Mouse (Mus musculus): Measurements from ENCODE around the gene Tssk3.
"Not testable (repeated sequence)": the region's sequence is repeated elsewhere in the genome, so short reads cannot be mapped to it uniquely, and the experiment has no call there.

Gene Tssk3

DNA sequence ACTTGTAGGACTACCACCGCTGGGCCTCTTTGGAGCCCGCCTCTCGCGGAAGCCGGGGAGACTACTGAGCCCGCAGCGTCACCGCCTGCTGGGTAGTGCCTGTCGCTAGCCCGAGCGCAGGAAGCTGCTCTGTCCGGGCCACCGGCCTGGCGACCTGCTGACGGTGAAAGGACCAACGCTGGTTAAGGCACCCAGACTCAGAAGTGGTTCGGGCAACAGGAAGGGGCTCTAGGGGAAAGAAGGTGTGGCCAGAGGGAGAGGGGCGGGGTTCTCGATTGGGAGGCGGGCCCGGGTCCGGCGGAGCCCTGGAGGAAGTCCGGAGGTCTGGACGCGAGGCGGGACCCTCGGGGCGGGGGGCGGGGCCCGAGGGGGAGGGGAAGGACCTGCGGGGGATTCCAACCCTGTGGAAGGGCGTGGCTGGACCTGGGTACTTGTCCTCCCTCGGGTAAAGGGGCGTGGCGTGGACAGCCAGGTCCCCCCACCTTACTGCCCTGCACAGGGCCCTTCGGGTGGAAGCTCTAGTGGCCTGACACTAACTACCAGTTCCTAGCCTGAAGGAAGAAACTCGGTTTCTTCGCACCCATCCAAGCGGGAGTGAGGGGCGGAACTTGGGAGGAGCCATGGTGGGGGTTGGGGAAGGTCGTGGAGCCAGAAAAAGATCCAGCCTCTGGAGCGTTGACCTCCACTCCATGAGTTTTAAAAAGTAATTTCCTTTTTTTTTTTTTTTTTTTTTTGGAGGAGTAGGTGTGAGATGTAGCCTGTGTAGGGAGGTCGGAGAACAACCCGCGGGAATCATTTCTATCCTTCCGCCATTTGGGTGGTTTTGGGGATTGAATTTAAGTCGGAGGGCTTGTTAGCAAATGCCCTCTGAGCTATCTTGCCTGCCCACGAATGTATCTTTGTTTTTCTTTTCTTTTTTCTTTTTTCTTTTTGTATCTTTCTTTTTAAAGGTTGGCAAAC lies 10.1 kb upstream of the Tssk3 start:
- peak; percentile 92 for DNase-seq

DNA sequence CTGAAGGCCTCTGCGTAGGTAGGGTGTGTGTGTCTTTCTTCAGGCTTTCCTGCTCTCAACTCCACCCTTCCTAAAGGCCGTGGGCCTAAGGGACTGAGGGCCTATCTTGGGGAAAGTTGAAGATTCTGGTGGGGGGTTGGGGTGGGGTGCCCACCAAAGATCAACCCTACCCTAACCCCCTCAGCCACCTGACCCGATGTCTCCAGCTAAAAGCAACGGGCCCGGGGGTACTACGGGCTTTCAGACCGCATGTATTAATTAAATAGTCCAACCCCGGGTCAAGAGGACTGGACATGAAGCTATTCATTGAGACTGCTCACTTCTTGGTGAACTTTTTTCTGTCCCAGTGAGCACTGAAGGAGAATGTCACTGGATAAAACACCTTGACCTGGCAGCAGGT lies 9.2 kb upstream of the Tssk3 start:
- no peak for DNase-seq

DNA sequence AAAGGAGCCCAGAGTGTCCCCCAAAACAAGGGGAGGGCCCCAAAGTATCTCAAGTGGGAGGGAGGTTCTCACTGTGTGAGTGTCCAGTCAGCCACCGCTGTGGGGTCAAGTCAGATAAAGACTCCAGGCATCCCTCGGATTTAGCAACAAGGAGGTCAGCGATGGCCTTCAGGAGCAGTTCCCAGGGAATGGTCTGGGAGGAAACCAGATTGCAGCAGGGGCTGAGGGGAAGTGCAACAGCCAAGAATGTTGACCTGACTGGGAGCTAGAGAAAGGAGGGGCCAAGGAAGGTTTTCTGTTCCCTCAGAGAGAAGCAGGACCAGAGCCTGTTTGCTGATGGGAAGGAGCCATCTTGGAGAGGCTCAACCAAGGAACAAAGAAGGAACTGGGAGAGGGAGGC lies 8.1 kb upstream of the Tssk3 start:
- no peak for DNase-seq

DNA sequence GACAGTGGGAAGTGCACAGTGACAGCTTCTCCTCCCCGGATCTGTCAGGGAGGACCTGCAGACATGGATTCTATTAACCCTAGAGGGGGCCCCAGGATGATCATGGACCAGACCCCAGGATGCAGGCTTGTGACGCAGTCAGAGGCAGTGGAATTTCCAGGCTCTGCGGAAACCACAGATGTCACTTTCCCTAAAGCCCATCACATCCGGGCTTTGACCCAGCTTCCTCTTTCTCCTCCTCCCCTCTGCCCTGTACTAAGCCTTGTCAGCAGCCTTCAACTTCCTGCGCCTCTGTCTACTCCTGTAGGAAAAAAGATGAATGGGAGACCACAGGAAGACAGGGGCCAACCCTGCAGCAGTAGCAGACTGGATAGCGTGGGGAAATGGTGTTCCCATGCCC lies 5.8 kb upstream of the Tssk3 start:
- DNase-seq, result peak; percentile 31

DNA sequence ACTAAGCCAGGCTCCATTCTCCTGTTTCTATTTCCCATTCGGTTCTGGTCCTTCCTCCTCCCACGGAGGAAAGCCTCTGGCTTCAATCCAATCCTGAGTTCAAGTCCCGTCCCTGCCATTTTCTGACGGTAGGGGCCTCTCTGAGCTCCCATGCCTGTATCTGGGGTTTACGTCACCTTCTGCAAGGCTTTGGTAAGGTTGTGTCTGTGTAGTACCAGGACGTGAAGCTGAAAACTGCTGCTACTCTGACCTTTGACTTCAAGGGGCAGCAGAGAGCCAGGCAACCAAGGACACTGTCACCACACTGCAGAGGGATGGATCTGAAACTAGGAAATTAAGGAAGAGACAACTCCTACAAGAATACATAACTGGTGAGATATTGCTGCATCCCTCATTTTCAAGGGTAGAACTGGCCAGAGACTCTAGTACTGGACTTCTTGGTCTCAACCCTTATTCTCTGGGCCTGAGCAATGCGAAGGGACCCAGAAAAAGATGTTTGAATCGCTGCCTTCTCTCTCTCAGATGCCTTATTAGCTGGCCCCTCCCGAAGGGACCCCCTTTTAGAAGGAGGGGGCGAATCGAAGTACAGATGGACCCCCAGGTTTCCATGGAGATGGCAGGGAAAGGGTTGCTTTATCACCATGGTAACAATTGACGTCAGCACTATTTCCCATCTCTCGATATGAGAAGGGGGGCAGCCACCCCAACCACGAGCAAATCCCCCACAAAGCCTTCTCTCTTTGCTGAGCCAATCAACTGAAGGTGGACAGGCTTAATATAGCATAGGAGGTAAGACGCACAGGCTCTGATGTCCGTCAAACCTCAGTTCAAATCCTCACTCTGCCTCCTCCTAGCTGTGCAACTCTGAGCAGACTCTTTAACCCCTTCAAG lies 5.1 kb upstream of the Tssk3 start:
- no peak for DNase-seq

DNA sequence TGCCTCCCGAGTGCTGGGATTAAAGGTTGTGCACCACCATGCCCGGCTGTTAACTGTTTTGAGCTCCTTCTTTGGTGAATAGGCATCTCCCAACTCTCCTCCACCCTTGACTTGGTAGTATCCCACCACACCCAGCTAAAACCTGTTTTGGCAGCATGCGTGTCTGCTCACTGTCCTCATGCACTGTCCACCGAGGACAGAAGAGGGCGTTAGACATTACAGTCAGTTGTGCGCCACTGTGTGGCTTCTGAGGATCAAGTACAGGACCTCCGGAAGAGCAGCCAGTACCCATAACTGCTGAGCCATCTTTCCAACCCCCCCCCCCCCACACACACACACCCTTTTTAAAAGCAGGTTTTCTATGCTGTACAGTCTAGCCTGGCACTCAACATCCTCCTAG lies 3.9 kb upstream of the Tssk3 start:
- no peak for DNase-seq

DNA sequence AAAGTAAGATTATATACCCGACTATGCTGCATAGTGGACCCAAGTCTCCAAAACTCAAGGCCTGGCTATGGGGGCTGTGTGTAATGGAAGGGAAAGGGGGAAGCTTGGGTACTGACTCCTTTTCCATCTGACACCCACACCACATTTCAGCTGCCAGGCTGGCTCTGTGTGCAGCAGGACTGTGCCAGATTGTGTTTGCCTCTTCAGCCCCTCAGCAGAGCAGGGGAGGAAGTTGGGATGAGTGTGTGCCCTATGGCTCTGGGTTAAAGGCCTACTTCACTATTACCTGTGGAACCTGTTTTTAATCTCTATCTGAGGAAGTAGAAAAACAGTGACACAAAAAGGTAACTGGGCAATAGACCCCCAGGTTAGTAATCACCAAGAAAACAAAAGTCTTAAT lies 9.7 kb downstream of the Tssk3 start:
- no peak for DNase-seq

DNA sequence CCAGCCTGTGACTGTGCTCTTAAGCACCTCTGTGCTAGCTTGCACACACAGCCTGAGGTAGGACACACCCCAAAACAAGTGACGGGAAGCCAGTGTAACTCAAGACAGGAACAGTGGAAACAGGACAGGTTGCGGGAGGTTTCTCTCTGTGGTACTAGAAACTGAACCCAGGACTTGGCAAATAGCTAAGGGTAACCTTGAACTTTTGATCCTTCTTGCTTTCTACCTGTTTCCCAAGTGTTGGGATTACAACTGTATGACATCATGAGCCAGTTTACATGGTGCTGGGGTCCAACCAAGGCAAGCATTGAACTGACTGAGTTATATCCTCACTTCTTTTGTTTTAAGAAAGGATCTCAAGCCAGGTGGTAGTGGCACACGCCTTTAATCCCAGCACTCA lies 11.0 kb downstream of the Tssk3 start:
- DNase-seq, result no peak

DNA sequence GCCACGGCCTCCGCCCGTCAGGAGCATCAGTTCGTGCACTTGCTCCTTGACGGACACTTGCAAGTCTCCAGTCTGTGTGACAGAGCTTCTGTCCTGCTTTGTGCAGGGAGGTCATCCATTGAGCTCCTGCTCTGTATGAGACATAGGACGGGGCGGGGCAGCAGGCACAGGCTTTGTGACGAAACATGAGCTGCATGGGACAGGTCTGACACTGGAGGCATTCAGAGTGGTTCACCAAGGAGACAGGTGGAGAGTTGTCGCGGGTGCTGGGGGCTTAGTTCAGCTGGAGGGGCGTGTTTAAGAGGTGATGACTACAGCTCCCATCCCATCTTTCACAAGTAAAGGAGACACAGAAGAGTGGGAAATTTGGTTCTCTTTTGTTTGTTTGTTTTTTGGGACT lies 14.8 kb downstream of the Tssk3 start:
- DNase-seq, result no peak

DNA sequence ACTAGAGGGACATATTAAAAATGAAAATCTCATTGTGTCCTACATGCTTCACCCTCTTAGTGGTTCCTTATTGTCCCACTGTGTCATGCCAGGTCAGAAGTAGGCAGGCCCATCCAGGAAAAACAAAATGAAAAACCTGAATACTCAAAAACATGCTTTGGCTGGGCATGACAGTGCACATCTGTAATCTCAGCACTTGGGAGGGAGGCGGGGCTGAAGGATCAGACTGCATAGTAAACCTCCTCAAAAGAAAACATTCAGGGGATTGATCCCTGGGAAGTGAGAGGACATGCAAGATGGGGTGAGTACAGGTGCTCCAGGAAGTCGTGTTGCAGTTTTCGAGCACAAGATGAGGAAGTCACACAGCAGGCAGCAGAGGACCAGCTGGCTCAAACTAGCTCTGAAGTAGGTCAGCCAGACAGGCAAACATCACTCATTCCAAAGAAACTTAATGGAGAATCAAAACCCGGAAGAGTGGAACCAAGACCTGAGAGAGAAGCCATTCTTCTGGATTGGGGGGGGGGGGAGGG lies 26.5 kb downstream of the Tssk3 start:
- DNase-seq, result no peak

DNA sequence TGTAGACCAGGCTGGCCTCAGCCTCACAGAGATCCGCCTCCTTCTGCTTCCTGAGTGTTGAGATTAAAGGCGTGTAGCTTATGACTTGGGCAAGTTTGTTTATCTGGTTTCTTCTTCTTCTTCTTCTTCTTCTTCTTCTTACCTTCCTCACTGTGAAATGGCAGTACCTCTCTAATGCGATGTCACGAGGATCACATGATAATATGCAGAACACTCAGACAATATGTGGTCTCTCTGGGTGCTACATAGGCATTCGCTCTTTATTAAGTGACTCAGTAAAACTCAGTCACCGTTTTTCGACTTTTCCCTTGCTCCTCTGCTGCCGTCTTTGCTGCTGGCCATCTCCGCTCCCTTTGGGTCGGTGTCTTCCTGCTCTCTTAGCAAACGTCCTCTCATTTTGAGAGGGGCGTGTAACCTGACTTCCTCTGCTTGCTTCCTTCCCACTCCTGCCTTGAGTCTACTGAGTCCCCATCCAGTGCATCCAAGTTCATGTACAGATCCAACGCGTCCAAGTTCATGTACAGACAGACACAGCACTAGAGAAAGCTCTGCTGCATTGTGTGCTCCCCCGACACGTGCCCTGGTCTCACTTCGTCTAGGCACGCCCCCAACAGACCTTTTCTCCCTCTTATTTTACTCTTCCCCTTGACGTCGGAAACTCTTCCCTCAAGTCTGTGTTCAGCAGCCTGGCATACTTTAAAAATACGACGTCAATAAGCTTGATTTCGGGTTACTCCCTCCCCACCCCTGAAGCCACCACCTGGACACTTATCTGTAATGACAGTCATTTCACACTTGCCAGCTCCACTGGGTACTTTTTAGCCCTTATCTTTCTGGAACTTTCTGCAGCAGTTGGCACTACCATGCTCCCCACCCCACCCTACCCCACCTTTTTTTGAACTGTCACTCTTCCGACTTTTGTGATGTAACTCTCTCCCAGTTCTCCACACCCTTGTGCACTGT lies 27.4 kb downstream of the Tssk3 start:
- DNase-seq, result no peak

DNA sequence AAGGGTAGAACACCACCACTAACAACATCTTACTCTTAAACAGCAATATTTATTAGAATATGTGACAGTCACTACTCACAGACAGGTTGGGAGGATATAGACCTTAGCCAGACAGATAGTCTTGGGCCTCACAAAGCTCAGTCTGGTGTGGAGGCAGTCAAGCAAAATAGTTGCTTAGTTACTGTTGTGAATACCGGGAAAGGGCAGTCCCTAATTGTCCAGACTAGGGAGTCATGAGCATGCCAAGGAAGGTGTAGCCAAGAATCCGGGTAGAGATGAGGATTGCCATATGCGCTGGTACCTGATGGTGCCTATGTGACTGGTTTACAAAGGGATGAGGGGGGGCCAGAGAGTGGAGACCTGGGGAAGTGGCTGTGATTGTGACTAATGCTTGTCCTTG lies 28.7 kb downstream of the Tssk3 start:
- no peak for DNase-seq

DNA sequence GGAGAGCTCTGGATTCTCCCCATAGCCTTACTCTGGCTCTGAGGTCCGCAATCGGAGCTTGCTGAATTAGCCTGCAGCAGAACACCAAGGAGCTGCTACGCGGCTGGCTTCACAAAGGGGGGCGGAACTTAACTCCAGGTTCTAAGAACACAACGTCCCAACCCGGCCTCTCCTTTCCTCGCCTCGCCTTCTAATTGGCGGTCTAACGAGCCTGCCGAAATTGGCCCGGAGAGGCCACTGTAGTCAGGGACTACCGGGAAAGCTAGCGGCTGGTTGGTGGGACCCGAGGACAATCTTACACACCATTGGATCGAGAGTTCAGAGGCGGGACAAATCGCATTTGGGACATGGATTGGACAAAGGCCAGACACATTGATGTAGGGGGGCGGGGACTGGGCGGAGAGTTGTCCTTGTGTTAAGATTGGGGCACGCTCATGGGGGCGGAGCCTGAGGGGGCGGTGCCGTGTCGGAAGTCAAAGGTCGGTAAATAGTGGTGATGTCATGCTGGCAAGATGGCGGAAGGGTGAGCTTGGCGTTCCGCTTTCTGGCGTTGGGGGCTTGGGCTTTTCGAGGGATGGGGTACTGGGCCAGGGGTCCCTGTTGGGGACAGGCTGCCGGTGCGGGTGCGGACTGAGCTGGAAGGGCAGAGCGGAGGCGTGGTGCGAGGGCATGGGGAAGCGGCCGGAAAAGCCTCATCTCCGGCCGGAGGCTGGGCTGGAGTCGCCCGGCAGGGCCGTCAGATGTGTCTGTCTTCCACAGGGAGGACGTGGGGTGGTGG lies 29.4 kb downstream of the Tssk3 start, which contains the start of gene Bsdc1:
Gene Bsdc1 (plus strand): TSS at position 399 of the 778 bp plus-strand sequence.
- peak; percentile 100 for DNase-seq

DNA sequence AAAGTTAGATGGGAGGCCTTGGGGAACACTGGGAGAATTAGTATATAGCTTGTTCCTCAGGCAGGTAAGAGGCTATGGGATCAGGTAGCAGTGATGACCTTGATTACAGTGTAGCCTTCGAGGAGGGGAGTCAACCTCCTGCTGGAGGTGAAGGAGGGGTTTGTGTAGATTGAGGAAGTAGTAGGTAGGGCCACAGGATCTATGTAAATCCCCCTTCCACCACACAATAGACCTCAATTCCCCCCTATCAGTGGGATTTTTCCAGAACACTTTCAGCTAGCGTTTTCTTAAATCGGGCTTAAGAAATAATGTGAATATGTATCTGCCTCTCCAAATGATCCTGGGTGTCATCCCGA lies 30.0 kb downstream of the Tssk3 start:
- DNase-seq, result no peak

DNA sequence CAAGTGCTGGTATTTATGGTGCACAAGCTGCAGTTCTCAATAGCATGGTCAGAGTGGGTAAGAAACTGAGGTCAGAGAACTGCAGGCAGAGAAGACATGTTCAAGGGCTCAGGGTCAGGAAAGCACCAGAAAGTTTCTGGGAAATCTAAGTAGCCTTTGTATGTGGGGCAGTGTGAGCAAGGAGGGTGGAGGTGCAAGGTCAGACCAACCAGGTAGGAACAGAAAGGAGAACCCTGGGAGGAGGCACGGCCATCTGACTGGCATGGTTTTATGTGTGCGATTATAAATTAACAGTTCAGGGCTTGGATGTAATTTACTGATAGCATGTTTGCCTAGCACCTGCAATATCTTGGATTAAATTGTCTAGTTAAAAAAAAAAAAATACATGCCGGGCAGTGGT lies 31.1 kb downstream of the Tssk3 start:
- DNase-seq, result no peak

DNA sequence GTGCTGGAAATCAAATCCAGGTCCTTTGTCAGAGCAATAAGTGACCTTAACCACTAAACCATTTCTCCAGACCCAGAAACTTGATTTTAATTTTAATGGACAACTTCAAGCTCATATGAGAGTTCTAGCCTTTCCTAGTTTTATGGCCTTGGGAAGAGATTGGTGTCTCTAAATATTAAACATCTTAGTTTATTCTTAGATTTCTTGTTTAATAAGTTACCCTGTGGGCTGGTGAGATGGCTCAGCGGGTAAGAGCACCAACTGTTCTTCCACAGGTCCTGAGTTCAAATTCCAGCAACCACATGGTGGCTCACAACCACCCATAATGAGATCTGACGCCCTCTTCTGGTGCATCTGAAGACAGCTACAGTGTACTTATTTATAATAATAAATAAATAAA lies 33.5 kb downstream of the Tssk3 start:
- DNase-seq, result not testable (repeated sequence)

DNA sequence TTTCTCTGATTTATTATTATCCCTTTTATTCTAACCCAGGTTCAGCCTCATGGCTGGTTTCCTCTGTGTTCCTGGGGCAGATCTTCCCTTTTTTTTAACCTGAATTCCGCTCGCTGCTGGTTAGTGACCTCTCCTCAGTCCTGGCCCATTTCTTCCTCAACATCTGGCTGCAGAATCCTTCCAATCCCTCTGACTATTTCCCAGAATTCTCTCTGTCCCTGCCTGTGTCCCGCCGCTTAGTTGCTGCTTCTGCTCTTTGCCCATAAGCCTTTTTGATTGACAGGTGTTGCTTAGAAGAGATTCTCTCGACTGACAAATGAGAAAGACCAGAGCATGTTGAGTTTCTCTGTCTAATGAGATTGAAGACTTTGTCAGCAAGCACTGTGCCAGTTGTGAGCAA lies 34.7 kb downstream of the Tssk3 start:
- DNase-seq, result no peak

DNA sequence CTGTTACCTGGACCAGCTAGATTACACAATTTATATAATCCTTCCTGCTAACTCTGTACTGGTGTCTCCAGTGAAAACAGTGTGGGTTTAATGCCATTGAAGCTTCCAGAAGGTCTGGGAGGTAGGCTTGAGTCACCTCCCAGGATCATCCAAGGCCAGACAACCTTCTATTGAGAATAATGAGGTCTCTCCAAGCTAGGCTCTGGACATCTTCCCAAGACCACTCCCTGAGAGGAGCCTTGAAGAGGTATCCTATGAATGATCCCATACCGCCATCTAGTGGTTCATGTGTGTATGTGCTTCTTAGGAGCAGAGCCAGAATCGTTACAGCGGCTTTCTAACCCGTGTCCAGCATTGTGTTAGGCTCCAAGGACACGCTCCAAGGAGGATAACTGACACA lies 35.6 kb downstream of the Tssk3 start:
- DNase-seq, result peak; percentile 76

DNA sequence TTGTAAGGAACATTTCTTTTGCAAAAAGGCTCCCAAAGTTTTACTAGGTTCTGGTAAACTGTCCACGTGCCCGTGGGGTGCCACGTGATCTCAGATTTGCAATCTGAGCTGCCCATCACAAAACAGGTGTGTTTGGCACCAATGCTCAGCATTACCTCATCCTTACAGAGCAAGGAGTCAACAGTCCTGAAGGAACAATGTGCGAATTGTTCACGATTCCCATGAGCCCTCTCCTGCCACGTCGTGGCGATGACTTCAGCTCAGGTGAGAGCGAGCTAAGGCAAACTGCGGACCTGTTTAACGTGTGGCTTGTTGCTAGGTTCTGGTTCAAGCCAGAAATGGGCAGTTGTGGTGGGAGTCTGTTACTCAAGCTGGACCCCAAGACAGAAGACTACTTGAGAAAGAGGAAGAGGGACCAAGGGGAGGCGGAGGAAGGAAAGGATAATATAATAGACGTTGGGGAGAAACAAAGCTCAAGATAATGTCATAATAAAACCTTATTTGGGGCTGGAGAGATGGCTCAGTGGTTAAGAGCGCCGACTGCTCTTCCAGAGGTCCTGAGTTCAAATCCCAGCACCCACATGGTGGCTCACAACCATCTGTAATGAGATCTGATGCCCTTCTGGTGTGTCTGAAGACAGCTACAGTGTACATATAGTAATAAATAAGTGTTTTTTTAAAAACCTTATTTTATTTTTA lies 39.2 kb downstream of the Tssk3 start:
- DNase-seq, result no peak

DNA sequence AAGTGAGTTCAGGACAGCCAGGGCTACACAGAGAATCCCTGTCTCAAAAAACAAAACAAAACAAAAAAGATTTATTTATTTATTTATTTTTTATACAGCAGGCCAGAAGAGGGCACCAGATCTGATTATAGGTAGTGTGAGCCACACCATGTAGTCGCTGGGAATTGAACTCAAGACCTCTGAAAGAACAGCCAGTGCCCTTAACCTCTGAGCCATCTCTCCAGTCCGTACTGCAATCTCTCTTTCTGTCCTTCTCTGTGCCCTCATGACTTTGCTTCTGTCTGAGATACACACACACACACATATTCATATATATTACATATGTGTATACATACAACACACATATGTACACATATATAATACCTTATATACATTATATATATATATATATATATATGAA lies 40.0 kb downstream of the Tssk3 start:
- DNase-seq, result no peak

DNA sequence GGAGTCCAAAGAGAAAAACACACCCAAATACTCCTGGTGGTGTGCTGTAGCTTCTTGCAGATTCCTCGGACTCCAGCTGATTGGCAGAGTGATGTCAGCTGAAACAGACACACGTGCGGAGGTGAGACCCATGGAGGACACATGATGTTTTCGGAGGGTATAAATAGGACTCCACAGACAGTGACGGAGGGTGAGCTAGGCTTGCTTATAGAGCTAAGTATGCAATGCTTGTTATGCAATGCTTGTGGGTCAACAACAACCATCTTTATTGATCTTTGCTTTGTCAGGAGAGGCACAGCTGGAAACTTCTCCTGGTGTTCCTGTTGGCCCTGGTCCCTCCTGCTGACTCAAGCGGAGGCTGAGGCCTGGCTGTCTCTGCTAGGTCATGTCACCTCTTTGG lies 42.1 kb downstream of the Tssk3 start:
- DNase-seq, result no peak

All from lung, postnatal 14 days (tissue).